16 mouse cellular contexts compared by ENCODE assay signal in the genomic region with DNA sequence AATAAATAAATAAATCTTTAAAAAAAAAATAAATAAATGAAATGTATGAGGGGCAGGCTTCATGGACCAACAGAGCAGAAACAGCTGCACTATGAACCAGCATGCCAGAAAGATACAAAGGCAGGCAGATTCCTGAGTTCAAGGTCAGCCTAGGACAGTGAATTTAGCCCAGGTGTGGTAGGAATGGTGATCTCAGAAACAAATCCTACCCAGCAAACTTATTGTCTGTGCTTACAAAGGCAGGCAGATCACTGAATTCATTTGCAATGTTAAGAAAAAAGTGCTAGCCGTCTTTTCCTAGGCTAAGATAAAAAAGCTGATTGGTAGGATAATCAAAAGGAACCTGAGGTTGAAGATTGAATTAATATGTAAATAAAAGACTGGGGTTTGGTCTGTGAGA.
"Had no signal": no experiment of that assay in that cellular context is flagged by ENCODE, and none has a peak within 500 bp of the region (broad histone marks: within the 10 kb centered on the region; RNA-seq: fewer than 3 reads in every experiment).

No protein-coding gene starts in this region.

- H3K27ac ChIP-seq: lung, embryonic 15.5 days; midbrain, embryonic 12.5 days; midbrain, embryonic 15.5 days; neural tube, embryonic 12.5 days; stomach, embryonic 15.5 days; stomach, postnatal 0 days had no signal

- H3K27me3 ChIP-seq: lung, embryonic 15.5 days; megakaryocyte, embryonic 14.5 days; midbrain, embryonic 12.5 days; midbrain, embryonic 15.5 days; neural tube, embryonic 12.5 days; stomach, embryonic 15.5 days had no signal

- H3K4me1 ChIP-seq: lung, embryonic 15.5 days; megakaryocyte, embryonic 14.5 days; midbrain, embryonic 12.5 days; midbrain, embryonic 15.5 days; neural tube, embryonic 12.5 days; stomach, embryonic 15.5 days had no signal

- H3K4me3 ChIP-seq: lung, embryonic 15.5 days; megakaryocyte, embryonic 14.5 days; midbrain, embryonic 12.5 days; midbrain, embryonic 15.5 days; neural tube, embryonic 12.5 days; stomach, embryonic 15.5 days had no signal

- H3K4me2 ChIP-seq: lung, embryonic 15.5 days; midbrain, embryonic 12.5 days; midbrain, embryonic 15.5 days; neural tube, embryonic 12.5 days; stomach, embryonic 15.5 days had no signal

- H3K9ac ChIP-seq: liver, postnatal 0 days; lung, embryonic 15.5 days; midbrain, embryonic 12.5 days; midbrain, embryonic 15.5 days; neural tube, embryonic 12.5 days; stomach, embryonic 15.5 days had no signal

- H3K9me3 ChIP-seq: lung, embryonic 15.5 days; megakaryocyte, embryonic 14.5 days; midbrain, embryonic 12.5 days; midbrain, embryonic 15.5 days; neural tube, embryonic 12.5 days; stomach, embryonic 15.5 days had no signal

- DNase-seq: liver, postnatal 0 days; lung, adult 2 months; lung, postnatal 14 days; lung, postnatal 36 days; right cerebral cortex, postnatal 14 days; thymus, adult 2 months; thymus, postnatal 25 days; thymus, postnatal 4 days had no signal

- ATAC-seq: liver, postnatal 0 days; lung, postnatal 0 days; midbrain, embryonic 15.5 days had no signal
